Mouse (Mus musculus): ENCODE results near the gene Zfp119b.

- TF ChIP-seq CTCF (IDR thresholded peaks at IDR 0.05; ENCODE audit: low read depth) = no peak; the same call in 1 of the 2 replicates
- no peak for TF ChIP-seq EP300 (IDR thresholded peaks at IDR 0.05; ENCODE audit: low read depth)
These were observed 15.7 kb upstream of the Zfp119b start for GRCm38 (mm10) chr17:55964996-55965395.
